Mouse (Mus musculus): ENCODE measurements at regions not wholly inside any gene's neighbourhood (a gene's known extent, or its start where the extent isn't known, plus 50 kb on each side); places are given as distances from the start of the nearest gene placed in this dataset.

- TF ChIP-seq CTCF (conservative IDR thresholded peaks at IDR 0.05; ENCODE audit: insufficient read depth, insufficient read length, low read depth, low read length) (no peak), POLR2A (IDR thresholded peaks at IDR 0.05; ENCODE audit: low read depth, low read length) (no peak)
These were observed 126.5 kb upstream of the Hs6st1 start for GRCm38 (mm10) chr1:35941642-35942077.

Measured in kidney, adult 2 months (tissue).